Mouse (Mus musculus) heart, postnatal 0 days (tissue): ENCODE measurements around the gene Nav1.

ENCODE experiments used
- CTCF ChIP-seq: IDR thresholded peaks from 2 replicates; pipeline ENCODE4 v1.5.1; 2016; ENCODE audit warnings: antibody characterized with exemption, control low read depth, low read depth
- EP300 ChIP-seq: IDR thresholded peaks from 2 replicates; pipeline ENCODE4 v1.6.1; 2016; ENCODE audit warnings: antibody characterized with exemption, low read depth

DNA sequence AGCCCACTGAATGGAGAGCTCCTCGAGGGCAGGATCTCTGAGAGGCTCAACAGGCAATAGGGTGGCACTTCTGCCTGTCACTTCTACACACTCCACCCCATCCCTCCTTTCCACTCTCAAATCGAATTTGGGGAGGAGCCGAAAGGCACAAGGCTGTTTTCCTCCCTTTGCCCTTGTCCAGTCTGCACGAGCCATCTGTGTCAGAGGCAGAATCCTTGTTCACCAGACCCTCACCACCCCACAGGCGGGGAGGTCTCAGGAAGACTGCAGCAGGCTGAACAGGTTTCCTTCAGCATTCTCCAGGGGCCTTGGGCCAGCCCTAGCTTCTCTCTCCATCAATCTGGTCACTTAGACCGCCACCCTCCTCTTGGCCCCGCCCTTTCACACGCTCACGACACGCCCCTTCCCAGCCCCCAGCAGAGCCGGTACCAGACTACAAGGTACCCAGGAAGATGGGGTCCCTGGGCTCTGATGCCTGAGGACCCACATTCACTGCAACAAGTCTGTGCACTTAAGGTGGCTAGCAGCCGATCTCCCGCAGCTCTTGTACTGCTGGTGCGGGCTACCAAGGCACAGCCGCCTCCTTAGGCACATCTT, 23.9 kb downstream of the Nav1 start:
- no peak for TF ChIP-seq CTCF
- TF ChIP-seq EP300, result no peak
